Mouse (Mus musculus) kidney, embryonic 16.5 days (tissue): ENCODE results near the gene Hist1h2bf. TPM values are rescaled to one million over a fixed set of nuclear protein-coding genes. Genes with fewer than 3 reads are reported as not detected.
A peak's percentile ranks its signal among the peaks of the same experiment; 100 is the strongest.
"Not testable (repeated sequence)": the region's sequence is repeated elsewhere in the genome, so short reads cannot be mapped to it uniquely, and the experiment has no call there.

Experiments
- ATAC-seq: fragments of 200-750 bp; cut with Nextera tagmentation; 2 replicates; pipeline ENCODE4 v1.8.0; 2017; ENCODE audit warnings: moderate TSS enrichment; ENCODE audit not compliant: low FRiP score, low TSS enrichment
- H3K27ac ChIP-seq: fragments of 300-500 bp; sonication (generic); 2 replicates; pipeline ENCODE4 v1.5.1; 2014; ENCODE audit warnings: low read length
- H3K27me3 ChIP-seq: fragments of 300-500 bp; sonication (generic); 2 replicates; pipeline ENCODE4 v1.6.1; 2014; ENCODE audit warnings: low read length, control low read depth, mixed read lengths; ENCODE audit not compliant: insufficient read depth
- H3K36me3 ChIP-seq: fragments of 300-500 bp; sonication (generic); 2 replicates; pipeline ENCODE4 v1.6.1; 2014; ENCODE audit warnings: low read length, control low read depth, mixed read lengths; ENCODE audit not compliant: insufficient read depth
- H3K4me1 ChIP-seq: fragments of 300-500 bp; sonication (generic); 2 replicates; pipeline ENCODE4 v1.6.1; 2014; ENCODE audit warnings: low read length, control low read depth, mixed read lengths; ENCODE audit not compliant: insufficient read depth
- H3K4me2 ChIP-seq: fragments of 300-500 bp; sonication (generic); replicated peaks from 2 replicates; pipeline ENCODE4 v1.6.1; 2014; ENCODE audit warnings: low read depth, low read length
- H3K4me3 ChIP-seq: fragments of 300-500 bp; sonication (generic); 2 replicates; pipeline ENCODE4 v1.5.1; 2014; ENCODE audit warnings: mild to moderate bottlenecking, low read length
- H3K9ac ChIP-seq: fragments of 300-500 bp; sonication (generic); replicated peaks from 2 replicates; pipeline ENCODE4 v1.6.1; 2014; ENCODE audit warnings: low read length
- H3K9me3 ChIP-seq: fragments of 300-500 bp; sonication (generic); 2 replicates; pipeline ENCODE4 v1.6.1; 2016; ENCODE audit warnings: low read length, control low read depth
- WGBS: fragments of 180-500 bp; shearing (Covaris S2); extraction: QIAGEN DNeasy Blood & Tissue Kit; methylation state at CpG from one replicate; pipeline ENCODE4 v1.1.7; 2014; 5-methylcytosine and 5-hydroxymethylcytosine counted together
- polyA plus RNA-seq: library from polyadenylated mRNA; unstranded; fragments of >200 nt; fragmentation: Nextera tagmentation; extraction: Ambion mirVana; gene quantifications from 2 replicates; pipeline ENCODE4 v1.2.1, GENCODE M21; 2015

Hist1h2bf gene
- polyA plus RNA-seq, 1 experiment from 2014 or later: 4.3 TPM

GRCm38 (mm10) chr13:23572218-23573033 lies 1.6 kb downstream of the Hist1h2bf start:
- H3K27ac ChIP-seq: peak overlapping the region; percentile 97
- no peaks in the 10 kb centered on the region for H3K9me3 ChIP-seq
- ATAC-seq: no peak
- peak overlapping the region; percentile 80 for H3K9ac ChIP-seq
- no peaks in the 10 kb centered on the region for H3K27me3 ChIP-seq
- H3K36me3 ChIP-seq: no peaks in the 10 kb centered on the region
- 18% methylated on average over 2 of the region's 2 CpGs for WGBS
- peak overlapping the region; percentile 78 for H3K4me2 ChIP-seq
- peaks cover 22% of the 10 kb centered on the region for H3K4me1 ChIP-seq
- peak overlapping the region; percentile 57 for H3K4me3 ChIP-seq

DNA sequence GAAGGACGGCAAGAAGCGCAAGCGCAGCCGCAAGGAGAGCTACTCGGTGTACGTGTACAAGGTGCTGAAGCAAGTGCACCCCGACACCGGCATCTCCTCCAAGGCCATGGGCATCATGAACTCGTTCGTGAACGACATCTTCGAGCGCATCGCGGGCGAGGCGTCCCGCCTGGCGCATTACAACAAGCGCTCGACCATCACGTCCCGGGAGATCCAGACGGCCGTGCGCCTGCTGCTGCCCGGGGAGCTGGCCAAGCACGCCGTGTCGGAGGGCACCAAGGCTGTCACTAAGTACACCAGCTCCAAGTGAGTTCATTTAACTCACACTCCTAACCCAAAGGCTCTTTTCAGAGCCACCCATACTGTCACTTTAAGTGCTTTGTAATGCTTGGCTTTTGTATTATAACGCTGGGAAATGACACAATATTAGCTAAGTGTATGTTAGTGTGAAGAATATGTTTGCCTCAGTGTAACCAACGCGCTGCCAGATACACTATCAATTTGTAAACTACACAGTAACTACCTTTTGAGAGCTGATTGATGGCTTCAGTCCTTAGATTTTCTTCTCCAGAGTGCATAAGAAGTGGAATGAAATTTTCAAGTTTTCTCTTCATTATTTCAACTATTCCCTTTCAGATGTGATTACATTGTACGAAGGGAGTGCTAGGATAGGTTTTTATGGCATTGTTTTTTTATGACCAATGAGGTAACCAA lies 2.3 kb downstream of the Hist1h2bf start:
- WGBS: under 1% methylated on average over 8 of the region's 34 CpGs

DNA sequence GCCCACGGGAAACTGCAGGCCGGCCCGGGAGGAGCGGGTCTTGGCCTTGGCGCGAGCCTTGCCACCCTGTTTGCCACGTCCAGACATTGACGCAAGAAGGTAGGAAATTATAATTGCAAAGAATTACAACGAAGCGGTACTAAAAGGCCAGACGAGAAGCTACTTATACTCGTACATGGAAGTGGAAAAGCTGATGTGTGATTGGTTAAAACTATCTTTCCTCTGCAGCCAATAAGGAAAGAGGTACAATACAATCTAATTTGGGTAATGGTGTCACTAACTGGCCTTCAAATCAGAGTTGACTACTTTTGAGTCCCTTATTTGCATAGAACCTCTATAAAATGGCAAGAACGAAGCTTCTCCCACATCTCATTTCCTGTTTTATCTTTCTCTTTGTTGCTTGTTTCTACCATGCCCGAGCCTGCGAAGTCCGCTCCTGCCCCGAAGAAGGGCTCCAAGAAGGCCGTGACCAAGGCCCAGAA lies 2.9 kb downstream of the Hist1h2bf start, which contains the start of the genes Hist1h2ae and Hist1h2bg:
Gene Hist1h2ae, minus strand, starts transcription at position 199 of the 482 bp plus-strand sequence.
Gene Hist1h2bg, plus strand, starts transcription at position 375 of the 482 bp plus-strand sequence.
- Histone ChIP-seq H3K4me2 (peak within 1 kb of the TSS; percentile 78), H3K9ac (peak within 1 kb of the TSS; percentile 75), H3K9me3 (no peaks in the 10 kb centered on the region), H3K4me3 (peak within 1 kb of the TSS; percentile 57), H3K27me3 (no peaks in the 10 kb centered on the region), H3K27ac (peak within 1 kb of the TSS; percentile 97), H3K36me3 (no peaks in the 10 kb centered on the region), H3K4me1 (peaks cover 10% of the 10 kb centered on the region)
- 0% methylated on average over 18 of the region's 18 CpGs for WGBS
- ATAC-seq: peak; percentile 91

More for the DNA sequence above, 2.3 kb downstream of the Hist1h2bf start:
- H3K4me2 ChIP-seq: peak overlapping the region; percentile 78
- H3K4me1 ChIP-seq: peaks cover 15% of the 10 kb centered on the region
- H3K4me3 ChIP-seq: peak overlapping the region; percentile 57
- H3K27ac ChIP-seq: peak overlapping the region; percentile 97
- ATAC-seq, H3K36me3 ChIP-seq, H3K27me3 ChIP-seq, H3K9me3 ChIP-seq: not testable (repeated sequence)
- H3K9ac ChIP-seq: peak overlapping the region; percentile 75

DNA sequence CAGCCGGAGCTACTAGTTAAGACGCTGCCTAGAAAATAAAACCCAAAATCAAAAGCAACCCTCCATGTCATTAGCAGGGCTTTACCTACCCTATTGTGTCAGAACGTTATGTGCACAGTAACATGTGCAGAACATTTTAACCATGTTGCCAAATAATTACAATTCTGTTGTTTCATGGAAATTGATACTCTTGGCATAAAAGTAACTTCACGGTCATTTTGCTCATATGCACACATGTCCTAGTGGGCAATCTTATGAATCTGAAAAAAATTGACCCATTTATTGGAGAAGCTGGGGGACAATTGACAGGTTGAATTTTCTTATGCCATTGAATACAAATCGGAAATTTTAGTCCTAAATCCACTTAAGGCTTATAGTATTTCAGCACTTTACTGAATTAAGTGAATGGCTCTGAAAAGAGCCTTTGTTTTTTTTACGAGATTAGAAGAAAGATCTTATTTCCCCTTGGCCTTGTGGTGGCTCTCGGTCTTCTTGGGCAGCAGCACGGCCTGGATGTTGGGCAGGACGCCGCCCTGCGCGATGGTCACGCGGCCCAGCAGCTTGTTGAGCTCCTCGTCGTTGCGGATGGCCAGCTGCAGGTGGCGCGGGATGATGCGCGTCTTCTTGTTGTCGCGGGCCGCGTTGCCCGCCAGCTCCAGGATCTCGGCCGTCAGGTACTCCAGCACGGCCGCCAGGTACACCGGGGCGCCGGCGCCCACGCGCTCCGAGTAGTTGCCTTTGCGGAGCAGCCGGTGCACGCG lies 3.6 kb downstream of the Hist1h2bf start:
- H3K27ac ChIP-seq: peak overlapping the region; percentile 97
- WGBS: under 1% methylated on average over 20 of the region's 41 CpGs
- H3K4me3 ChIP-seq: peak overlapping the region; percentile 57
- not testable (repeated sequence) for ATAC-seq, H3K36me3 ChIP-seq, H3K4me1 ChIP-seq, H3K27me3 ChIP-seq, H3K9me3 ChIP-seq
- peak overlapping the region; percentile 54 for H3K4me2 ChIP-seq
- peak overlapping the region; percentile 61 for H3K9ac ChIP-seq

GRCm38 (mm10) chr13:23564482-23564881 lies 9.5 kb downstream of the Hist1h2bf start:
- Histone ChIP-seq H3K9ac (no peak overlapping the region), H3K27me3 (no peaks in the 10 kb centered on the region), H3K27ac (peak overlapping the region; percentile 100), H3K4me3 (no peak overlapping the region), H3K9me3 (no peaks in the 10 kb centered on the region), H3K36me3 (no peaks in the 10 kb centered on the region), H3K4me2 (no peak overlapping the region), H3K4me1 (peaks cover under 1% of the 10 kb centered on the region; the same call in 1 of the 2 replicates)
- WGBS: 72% methylated on average over 2 of the region's 2 CpGs
- no peak for ATAC-seq

DNA sequence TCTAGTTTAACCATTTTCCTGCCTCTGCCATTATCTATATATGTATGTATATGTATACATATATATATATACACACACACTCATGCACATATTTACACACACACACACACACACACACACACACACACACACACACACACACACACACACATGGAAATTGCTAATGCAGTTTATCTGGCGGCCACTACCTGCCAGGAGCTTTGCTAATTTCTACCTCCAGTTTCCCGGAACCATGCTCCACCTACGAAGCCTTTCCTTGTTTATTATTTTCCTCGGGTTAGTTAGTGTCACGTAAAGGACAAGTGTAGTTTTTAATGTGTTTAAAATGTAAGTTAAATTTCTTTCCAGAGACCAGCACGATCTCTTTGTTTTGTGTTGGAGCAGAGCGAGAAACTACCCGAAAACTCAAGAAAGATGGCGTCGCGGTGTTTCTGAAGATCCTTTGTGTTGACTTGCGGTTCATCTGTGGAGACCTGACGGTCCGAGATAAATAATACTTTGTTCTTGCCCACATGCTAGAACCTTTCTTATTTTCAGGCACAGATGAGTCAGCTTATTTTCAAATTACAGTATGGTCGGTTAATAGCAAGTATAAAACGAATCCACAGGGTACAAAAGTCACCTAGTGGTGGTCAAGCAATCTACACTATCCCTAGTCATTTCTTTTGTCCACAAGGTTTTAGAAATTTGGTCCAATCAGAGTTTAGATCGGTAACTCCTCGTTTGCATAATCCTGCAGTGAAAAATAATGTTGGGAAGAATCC lies 11.1 kb downstream of the Hist1h2bf start:
- H3K9me3 ChIP-seq: no peaks in the 10 kb centered on the region
- no peaks in the 10 kb centered on the region; the same call in 1 of the 2 replicates for H3K4me1 ChIP-seq
- ATAC-seq: peak; percentile 64
- WGBS: 3% methylated on average over 18 of the region's 18 CpGs
- H3K36me3 ChIP-seq: no peaks in the 10 kb centered on the region
- peak overlapping the region; percentile 77 for H3K4me2 ChIP-seq
- peak overlapping the region; percentile 37 for H3K4me3 ChIP-seq
- H3K27me3 ChIP-seq: no peaks in the 10 kb centered on the region
- H3K9ac ChIP-seq: peak overlapping the region; percentile 74
- H3K27ac ChIP-seq: peak overlapping the region; percentile 100

DNA sequence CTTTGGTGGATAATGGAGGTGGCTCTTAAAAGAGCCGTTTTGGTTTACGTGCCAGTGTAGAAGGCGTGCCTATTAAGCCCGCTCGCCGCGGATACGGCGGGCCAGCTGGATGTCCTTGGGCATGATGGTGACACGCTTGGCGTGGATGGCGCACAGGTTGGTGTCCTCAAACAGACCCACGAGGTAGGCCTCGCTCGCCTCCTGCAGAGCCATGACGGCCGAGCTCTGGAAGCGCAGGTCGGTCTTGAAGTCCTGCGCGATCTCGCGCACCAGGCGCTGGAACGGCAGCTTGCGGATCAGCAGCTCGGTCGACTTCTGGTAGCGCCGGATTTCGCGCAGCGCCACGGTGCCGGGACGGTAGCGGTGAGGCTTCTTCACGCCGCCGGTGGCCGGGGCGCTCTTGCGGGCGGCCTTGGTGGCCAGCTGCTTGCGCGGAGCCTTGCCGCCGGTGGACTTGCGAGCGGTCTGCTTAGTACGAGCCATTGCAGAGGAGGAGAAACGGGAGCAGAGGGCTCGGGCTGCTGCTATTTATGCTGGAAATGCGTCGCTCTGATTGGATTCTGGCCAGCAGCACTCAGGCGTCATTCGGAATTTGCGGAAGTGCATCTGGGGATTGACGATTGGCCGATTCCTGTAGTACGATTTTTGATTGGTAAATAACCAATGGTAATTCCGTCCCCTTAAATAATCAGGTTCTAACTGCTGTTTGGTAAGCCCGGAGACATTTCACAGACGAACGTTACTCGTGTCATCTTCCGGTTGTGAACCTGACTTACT lies 11.9 kb downstream of the Hist1h2bf start, which contains the start of gene Hist1h3e:
Gene Hist1h3e, minus strand, starts transcription at position 487 of the 777 bp plus-strand sequence.
- Histone ChIP-seq H3K9ac (peak within 1 kb of the TSS; percentile 74), H3K27ac (peak within 1 kb of the TSS; percentile 100), H3K4me3 (peak within 1 kb of the TSS; percentile 47), H3K4me2 (peak within 1 kb of the TSS; percentile 77)
- not testable (repeated sequence) for H3K4me1 ChIP-seq, H3K36me3 ChIP-seq, H3K9me3 ChIP-seq, H3K27me3 ChIP-seq
- WGBS: 1% methylated on average over 55 of the region's 67 CpGs
- peak; percentile 95 for ATAC-seq

DNA sequence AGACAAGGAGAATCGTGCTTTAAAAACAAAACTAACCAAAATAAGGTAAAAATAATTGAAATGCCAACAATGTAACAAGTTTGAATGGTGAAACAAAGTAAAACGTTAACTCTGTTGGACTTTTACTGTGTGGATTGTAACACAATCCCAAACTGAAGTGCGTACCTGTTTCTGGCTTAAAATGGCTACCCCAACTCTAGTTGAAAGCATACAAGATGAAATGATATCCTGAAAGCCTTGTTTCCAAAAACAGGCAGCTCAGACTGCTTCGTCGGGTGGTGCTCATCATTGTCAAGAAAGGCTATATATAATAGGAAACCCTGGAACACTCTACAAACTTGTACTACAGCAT lies 12.5 kb downstream of the Hist1h2bf start:
- 0% methylated on average over 2 of the region's 5 CpGs for WGBS
- H3K9ac ChIP-seq: not testable (repeated sequence)

More for the DNA sequence above, 12.5 kb downstream of the Hist1h2bf start:
- Histone ChIP-seq H3K27ac (peak overlapping the region; percentile 100), H3K4me3 (peak overlapping the region; percentile 47), H3K4me2 (peak overlapping the region; percentile 77)
- H3K27me3 ChIP-seq, H3K4me1 ChIP-seq, H3K9me3 ChIP-seq, ATAC-seq, H3K36me3 ChIP-seq: not testable (repeated sequence)
